Mouse (Mus musculus) thymus, adult 2 months (tissue): ENCODE data around the gene Gfra4.

ENCODE experiments used
- CTCF ChIP-seq: fragments of 200-500 bp; IDR thresholded peaks from 2 replicates; pipeline ENCODE4 v1.5.1; 2012; ENCODE audit warnings: mild to moderate bottlenecking, control low read depth, low read length, moderate library complexity, borderline replicate concordance; ENCODE audit not compliant: control insufficient read depth, poor library complexity, insufficient read depth; ENCODE audit errors: extremely low read depth
- POLR2A ChIP-seq: fragments of 200-500 bp; IDR thresholded peaks from 2 replicates; pipeline ENCODE4 v1.6.1; 2012; ENCODE audit warnings: mild to moderate bottlenecking, low read length, control low read depth, moderate library complexity; ENCODE audit not compliant: control insufficient read depth, poor library complexity, insufficient read depth; ENCODE audit errors: extremely low read depth

DNA sequence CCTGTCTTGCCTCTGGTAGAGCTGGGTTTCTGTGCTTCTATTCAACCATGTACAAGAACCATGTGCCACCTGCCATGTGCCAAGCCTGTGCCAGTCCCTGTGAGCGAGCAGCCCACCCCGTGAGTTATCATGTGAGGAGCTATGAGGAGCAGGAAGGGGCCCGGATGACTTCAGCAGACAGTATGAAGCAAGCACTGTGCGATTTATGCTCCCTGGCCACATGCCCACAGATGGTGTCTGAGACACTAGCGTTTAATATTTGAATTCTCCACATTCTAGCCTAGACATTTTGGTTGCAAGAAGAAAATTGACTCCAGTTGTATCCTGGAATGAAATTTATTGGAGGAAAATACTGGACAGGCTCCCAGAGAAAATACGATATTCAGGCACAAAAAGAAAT, 24.6 kb upstream of the Gfra4 start:
- TF ChIP-seq CTCF (no peak), POLR2A (no peak)
